Mouse (Mus musculus): ENCODE measurements around the gene Cuedc1.

The Cuedc1 gene

DNA sequence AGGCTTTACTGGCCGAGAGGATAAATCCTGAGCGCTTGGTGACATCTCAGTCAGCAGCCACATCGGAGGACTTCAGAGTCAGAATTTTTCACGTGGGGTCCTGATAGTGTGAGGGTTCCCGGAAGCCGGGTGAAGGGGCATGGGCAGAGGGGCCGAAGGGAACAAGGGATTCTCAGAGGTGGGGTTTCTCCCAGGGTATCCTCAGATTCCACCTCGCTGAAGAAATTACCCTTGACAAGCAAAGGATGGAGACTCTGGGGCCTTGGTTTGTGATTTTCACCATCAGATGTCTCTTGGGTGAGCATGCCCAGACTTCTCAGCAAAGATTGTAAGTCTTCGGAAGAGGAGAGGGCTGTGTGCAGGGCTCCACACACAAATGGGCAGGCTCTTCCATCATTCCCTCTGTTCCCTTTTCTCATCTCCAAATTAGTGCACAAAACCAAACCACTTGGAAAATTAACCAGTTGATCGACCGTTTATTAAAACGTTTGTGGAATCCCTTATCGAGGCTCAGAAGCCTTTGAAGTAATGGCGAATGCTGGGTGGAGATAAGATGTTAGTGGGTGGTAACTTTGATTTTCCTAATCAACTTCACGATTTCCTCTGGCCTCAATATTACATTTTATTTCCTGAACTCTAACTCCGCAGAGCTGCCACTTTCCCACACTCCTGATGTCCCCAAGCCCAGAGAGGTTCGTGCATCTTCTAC, at the start of gene Cuedc1:
Gene Cuedc1 (plus strand): TSS at position 38 of the 709 bp plus-strand sequence.
- no peak for DNase-seq

DNA sequence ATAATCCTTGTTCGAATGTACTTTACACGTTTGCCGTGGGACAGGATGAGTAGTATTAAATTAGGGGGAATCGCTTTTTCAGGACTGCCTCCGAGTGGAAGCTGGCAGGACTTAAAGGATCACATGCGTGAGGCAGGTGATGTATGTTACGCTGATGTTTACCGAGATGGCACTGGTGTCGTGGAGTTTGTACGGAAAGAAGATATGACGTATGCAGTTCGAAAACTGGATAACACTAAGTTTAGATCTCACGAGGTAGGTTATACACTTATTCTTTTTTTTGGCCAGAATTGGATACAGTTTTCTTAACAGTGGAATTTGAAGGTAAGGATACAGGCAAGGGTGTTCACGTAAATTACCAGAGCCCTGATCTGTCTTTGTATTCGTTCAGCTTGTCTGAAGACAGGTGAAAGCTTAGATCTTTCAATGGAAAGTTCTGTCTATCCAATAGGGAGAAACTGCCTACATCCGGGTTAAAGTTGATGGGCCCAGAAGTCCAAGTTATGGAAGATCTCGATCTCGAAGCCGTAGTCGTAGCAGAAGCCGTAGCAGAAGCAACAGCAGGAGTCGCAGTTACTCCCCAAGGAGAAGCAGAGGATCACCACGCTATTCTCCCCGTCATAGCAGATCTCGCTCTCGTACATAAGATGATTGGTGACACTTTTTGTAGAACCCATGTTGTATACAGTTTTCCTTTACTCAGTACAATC, 48.7 kb upstream of the Cuedc1 start:
- no peak for DNase-seq

DNA sequence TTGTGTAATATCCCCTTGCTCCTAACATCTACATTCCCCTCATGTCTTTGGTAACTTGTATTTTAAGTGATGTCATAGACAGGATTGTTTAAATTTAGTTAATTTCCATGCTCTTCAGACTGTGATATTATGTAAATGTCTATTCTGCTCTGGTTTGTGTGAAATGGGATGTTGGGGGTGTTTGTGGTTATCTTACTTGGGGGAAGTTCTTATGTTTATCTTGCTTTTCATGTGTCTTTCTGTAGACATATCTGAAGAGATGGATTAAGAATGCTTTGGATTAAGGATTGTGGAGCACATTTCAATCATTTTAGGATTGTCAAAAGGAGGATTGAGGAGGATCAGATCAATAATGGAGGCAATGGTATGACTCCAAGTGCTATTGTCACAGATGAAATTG, 48.1 kb upstream of the Cuedc1 start:
- DNase-seq, result no peak

DNA sequence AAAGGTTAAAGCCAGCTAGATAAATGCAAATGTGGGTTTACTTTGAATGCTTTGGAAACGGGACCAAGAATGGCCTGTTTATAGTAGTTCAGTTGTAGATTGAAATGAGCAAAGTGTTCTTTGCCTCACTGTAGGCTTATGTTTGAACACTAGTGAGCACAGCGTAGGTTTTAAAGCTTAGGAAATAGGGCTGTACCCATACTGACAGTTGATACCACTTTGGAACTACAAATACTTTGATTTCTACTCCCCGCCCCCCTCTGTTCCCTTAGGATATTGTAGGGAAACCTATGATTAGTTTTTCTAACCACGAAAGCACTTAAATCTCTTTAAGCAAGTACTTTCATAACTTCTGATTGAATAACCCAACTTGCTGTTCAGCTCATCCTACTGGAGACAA, 45.2 kb upstream of the Cuedc1 start:
- DNase-seq, result no peak

DNA sequence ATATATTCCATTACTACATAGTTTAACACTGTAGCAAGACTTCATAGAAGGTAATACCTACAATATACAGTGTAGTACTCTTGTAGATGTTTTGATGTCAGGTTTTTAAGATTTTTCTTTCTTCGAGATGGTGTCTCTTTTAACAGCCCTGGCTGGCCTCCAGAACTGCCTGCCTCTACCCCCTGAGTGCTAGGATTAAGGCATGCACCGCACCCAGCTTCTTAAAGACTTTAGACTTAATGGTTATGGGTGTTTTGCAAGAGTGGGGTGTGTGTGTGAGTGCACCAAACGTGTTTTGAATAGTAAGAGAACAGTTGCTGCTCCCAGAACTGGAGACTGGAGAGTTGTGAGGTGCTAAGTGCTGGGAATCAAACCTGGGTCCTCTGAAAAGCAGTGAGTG, 44.0 kb upstream of the Cuedc1 start:
- no peak for DNase-seq

DNA sequence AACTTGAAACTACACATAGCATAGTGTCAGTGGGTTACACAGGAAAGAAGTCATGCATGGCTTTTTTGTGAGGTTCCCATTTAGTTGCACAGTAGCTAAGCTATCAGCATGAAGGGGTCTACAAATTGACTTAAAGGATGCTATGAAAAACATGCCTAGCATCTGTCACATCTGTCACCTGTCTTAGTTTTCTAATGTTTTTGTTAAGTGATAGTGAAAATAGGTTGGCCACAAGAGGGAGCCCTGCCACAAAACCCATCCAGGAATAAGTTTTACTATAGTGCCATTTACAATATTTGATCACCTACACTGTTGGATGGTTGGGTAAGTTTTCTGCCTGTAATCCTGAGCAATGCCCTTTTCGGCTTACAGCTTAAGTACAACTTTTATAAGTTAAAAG, 43.3 kb upstream of the Cuedc1 start:
- DNase-seq, result peak; percentile 67

DNA sequence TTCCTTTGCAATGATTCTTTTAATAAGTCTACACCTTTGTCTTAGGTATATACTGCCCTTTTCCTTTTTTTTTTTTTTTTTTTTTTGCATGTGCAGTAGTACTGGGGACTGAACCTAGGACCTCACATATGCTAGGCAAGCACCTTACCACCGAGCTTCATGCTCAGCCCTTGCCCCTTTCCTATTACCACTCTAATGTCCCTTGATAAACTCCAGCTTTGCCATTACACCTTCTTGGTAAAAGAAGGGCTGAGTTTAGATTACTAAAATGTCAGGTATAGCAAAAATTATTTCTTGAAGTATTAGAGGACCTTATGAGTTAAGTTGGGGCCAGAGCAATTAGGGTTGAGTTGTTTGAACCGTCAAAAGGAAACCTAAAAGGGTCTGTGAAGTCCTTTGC, 42.1 kb upstream of the Cuedc1 start:
- no peak for DNase-seq

DNA sequence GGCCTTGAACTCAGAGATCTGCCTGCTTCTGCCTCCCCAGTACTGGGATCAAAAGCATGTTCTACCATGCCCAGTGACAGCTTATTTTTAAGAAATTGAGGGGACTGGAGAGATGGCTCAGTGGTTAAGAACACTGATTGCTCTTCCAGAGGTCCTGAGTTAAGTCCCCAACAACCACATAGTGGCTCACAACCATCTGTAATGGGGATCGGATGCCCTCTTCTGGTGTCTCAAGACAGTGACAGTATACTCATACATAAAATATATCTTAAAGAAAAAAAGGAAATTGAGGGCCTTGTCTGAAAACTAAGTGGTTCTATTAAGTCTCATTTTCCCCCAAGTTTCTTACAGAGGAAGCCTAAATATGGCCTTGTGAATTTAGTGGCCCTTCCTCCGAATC, 40.1 kb upstream of the Cuedc1 start:
- DNase-seq, result no peak

DNA sequence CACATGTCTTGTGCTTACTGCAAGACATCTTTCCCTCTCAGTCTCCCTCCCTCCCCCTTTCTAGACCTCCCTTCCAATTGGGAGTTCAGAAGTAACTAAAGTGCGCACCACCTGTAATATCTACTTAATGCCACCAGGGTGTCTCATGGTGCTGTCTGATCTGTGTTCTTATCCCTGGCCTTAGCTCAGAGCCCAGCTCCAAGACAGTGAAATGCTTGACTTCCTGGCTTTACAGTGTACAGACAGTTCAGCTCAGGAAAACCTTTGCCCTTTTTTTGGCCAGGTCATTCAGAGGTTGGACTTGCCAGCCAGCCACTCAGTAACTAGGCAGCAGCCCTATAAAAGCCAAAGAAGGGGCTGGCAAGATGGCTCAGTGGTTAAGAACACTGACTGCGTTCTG, 38.7 kb upstream of the Cuedc1 start:
- peak; percentile 91 for DNase-seq

DNA sequence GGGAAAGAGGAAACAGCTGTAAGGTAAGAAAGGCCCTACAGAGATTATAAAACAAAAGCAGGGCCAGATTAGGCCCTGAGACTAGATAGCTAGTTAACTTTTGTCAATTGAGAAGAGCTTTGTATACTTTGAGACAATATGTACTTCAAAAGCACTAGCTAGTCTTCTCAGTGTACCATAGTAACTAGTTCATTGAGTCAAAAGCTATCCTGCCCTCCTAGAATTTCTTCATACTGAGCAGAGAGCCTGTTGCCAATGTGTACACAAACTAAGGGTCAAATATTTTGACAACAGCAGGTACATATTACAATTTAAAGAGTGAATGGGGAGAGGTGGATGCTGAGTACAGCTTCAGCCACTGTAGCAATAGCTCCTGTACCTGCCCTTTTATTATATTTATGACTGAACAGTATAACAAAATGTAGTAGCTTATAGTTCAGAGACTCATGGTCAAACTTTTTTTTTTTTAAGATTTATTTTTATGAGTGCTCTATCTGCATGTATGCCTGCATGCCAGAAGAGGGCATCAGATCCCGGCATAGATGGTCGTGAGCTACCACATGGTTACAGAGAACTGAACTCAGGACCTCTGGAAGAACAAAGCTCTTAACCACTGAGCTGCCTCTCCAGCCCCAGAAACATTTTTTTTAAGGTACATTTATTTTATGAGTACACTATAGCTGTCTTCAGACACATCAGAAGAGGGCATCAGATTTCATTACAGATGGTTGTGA, 35.8 kb upstream of the Cuedc1 start:
- no peak for DNase-seq

DNA sequence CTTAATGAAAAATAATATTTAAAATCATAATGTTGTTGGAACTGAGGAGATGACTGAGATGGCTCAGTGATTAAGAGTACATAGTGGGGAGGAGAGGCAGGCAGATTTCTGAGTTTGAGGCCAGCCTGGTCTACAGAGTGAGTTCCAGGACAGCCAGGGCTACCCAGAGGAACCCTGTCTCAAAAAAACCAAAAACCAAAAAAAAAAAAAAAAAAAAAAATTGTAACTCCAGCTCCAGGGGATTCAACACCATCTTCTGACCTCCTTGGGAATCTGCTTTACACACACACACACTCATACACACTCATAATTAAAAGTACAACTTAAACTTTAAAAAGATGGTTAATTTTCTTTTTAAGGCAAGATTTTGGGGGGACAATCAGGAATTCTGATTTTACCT, 32.1 kb upstream of the Cuedc1 start:
- no peak for DNase-seq

DNA sequence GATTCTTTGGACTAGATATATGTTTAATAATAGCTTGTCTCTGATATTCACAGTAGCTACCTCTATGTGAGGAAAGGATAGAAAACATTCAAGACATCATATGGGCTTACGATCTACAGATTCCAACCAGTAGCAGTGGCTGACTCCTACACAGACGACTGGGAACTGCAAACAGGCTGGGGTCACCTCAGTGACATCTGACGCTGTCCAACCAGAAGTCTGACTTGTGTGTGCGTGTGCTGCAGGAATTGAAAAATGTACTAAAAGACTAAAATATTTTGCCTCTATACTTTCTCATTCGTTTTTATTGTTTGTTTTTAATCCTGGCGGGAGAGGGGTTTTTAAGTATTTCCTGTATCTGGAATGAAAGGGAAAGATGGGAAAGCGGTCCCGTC, 30.7 kb upstream of the Cuedc1 start:
- no peak for DNase-seq

DNA sequence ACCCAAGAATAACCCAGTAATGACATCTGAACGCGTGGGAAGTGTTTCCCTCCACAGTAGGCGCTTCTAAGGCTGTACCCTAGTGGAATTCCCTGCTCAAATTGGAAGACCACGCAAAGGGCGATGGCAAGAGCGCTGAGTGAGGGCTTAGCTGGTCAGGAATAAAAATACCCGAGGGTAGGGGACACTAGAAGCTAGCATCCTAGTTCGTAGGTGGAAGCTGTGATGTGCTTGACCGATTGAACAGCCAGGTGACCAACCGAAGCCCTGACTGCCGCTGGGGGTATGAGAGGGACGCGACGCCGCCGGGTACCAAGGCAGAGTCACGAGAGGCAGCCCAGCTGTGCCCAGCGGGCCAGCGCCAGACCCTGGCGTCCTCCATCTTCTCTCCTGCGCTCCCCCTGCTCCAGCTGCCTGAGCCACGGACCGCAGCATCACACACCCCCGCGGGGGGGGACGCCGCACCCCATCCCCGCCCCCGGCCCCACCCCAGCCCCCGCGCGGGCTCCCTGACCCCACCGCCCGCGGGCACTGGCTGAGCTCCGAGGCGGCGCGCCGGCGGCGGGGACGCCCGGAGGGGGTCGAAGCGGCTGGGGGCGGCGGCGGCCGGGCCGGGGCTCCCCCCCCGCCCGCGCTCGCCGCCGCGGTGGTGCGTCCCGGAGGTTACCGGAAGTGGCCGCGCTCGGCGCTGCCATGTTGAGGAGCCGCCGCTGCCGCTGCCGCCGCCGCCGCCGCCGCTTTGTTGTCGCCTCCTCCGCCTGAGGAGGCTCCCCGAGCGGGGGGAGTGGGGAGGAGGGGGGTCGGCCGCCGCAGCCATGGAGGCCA, 30.1 kb upstream of the Cuedc1 start, which contains the start of gene Vezf1:
Gene Vezf1 (plus strand): TSS at position 694 of the 825 bp plus-strand sequence.
- DNase-seq, result peak; percentile 69

DNA sequence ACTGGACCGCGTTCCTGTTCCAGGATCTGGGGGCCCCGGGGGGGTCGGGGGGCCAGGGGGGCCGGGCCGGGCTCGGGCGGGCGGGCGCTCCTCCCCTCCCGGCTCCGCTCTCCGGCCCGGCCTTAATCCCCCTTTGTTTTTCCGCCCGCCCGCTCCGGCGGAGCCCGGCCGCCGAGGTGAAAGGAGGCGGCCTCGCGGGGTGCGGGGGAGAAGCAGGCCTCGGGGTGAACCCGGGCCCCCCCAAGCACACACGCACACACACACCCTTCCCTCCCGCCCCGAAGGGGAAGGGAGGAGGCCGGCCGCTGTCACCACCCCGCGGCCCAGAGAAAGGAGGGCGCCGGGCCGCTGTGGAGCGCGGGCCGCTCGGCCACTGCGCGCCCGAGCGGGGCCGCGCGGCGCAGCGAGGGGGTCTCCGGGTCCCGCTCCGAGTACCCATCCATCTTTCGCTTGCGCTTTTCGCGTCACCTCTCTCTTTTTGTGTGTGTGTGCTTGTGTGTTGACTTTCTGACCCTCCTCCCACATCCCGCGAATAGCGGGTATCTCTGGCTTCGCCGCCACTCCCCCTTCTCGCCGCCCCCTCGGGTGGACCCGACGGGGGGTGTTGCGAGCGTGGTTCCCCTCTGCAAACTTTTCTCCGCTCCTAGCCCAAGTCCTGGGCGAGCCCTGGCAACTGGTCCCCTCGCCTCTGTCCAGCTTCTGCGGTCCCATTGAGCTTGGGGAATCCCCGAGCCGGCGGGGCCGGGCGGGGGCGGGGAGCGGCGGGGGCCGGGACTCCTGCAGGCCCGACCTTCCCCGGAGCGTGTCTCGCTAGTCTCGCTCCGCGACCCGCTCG, 29.2 kb upstream of the Cuedc1 start:
- peak; percentile 70 for DNase-seq

DNA sequence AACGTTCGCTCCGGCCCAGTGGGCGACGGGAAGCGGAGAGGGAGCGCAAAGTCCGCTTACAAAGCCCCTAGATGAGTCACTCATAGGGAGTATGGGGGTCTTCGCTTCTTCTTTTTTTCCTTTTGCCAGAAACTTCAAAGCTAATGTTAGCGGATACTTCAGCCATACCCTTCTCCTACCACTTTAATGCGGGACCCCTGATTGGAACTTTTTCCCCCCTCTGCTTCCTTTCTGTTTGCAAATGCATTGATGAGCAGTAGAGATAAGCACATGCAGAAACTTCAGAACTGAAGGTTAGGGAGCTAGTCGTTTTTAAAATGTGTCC, 28.6 kb upstream of the Cuedc1 start:
- no peak for DNase-seq

DNA sequence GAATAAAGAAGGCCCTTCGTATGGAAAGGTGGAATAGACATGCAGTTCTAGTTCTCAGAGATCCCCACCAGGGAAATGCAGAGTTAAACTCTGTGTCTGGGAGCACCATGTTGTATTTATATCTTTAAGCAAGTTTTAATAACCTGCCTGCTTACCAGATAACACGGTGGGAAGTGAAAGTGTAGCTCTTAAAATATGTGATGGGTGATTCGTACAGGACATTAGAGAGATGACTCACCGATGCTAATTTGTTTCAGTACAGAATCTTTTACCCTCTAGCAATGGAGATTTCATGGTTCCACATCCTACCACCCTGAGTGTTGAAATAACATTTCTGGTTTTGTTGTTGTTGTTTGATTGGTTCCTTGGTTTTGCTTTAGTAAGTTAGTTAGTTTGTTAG, 27.5 kb upstream of the Cuedc1 start:
- DNase-seq, result no peak

DNA sequence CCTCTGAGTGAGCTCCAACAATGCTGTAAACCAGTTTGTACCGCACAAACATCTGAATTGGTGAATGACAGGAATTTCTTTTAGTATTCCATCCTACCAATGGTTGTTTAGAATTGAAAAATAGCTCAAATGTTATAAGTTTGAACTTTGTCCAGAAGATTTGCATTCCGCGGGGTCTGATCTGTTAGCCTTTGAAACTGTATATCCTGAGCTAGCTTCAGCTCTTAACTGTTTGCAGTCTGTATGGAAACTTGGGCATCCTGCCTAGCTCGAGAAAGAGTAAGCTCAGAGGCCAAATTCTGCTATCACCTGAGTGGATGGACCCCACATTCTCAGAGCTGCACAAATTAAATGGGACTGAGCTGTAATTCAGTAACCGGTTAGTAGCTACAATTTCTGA, 26.7 kb upstream of the Cuedc1 start:
- no peak for DNase-seq

DNA sequence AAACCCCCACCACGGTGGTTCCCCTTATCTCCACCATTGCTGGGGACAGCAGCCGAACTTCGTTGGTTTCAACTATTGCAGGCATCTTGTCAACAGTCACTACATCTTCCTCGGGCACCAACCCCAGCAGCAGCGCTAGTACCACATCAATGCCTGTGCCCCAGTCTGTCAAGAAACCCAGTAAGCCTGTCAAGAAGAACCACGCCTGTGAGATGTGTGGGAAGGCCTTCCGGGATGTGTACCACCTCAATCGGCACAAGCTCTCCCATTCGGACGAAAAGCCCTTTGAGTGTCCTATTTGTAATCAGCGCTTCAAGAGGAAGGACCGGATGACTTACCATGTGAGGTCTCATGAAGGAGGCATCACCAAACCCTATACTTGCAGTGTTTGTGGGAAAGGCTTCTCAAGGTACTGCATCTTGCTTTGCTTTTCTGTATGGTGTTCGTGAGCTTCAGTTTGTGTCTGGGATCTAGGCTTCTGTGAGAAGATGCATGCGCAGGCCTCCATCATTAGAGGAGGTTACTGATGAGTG, 24.4 kb upstream of the Cuedc1 start:
- DNase-seq, result no peak

DNA sequence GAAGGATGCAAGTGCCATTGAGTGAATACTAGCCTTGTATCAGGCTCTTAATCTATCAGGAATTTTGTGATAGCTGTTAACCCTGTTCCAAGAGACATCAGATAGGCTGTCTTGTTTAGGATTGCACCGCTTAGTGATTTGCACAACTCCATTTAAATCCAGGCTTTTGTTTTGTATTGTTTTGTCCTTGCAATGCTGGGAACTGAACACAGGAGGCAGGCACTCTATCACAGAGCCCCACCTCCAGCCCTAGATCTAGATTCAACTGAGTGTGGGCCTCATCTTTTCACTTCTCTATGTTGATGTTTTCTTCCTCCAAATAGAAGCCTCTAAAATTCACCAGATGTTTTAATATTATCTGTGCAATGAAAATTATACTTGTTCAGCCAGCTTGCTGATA, 22.2 kb upstream of the Cuedc1 start:
- DNase-seq, result no peak

DNA sequence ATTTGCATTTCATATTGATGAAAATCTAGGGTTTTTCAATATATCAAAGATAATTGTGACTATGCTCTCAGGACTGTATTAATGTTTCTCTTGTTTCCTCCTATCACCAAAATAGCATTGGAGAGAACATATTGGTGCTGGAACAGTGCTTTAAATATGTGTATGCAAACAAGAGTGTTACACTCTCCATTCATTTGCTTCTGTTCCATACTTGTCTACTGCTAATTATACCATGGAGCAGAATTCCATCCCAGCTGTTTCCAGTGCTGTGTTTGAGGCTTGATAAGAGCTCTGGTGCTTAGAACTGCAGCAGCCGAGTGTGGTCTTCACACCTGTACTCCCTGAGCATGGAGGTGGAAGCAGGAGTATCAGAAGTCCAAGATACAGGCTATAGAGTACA, 21.5 kb upstream of the Cuedc1 start:
- no peak for DNase-seq

DNA sequence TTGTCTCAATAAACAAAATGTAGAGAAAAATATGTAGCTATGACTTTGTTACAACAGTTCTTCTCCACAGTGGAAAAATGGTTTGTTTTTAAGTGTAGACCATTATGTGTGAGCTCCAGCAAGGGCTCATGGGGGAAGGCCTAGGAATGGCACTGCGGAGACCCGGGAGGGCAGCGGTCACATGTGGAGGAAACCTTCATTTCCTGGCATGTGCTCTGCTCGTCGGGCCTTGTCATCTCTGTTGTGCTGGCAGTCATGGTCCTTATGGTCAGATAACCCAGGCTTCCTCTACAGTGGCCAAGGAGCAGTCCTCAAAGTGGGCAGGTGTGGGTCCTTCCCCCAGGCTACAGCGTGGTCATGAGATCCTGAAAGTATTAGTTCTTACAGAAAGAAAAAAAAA, 14.2 kb upstream of the Cuedc1 start:
- no peak for DNase-seq

All from kidney, adult 9 months (tissue).